Mouse (Mus musculus) small intestine, adult 2 months (tissue): Measurements from ENCODE around the gene Erfe.

ENCODE experiments used
- CTCF ChIP-seq: fragments of 200-500 bp; IDR thresholded peaks from 2 replicates; pipeline ENCODE4 v1.5.1; 2012; ENCODE audit warnings: low read depth, mild to moderate bottlenecking, control low read depth, inconsistent platforms, low read length, moderate library complexity, mixed read lengths; ENCODE audit not compliant: insufficient replicate concordance, insufficient read length; ENCODE audit errors: extremely low read depth
- POLR2A ChIP-seq: fragments of 200-500 bp; IDR thresholded peaks from 2 replicates; pipeline ENCODE4 v1.6.1; 2012; ENCODE audit warnings: low read depth, mild to moderate bottlenecking, control low read depth, inconsistent platforms, low read length, moderate library complexity

- TF ChIP-seq POLR2A (no peak), CTCF (no peak)
Observed at GRCm38 (mm10) chr1:91344001-91344400, 22.2 kb upstream of the Erfe start.
